Mouse (Mus musculus) ES-Bruce4 (cell line): ENCODE measurements around the gene Btbd16. TPM values are rescaled to one million over a fixed set of nuclear protein-coding genes. Genes with fewer than 3 reads are reported as not detected.

Experiments
- H3K27ac ChIP-seq: 2 replicates; pipeline ENCODE4 v1.5.1; 2012; ENCODE audit warnings: low read length, inconsistent platforms; ENCODE audit not compliant: insufficient read depth
- H3K27me3 ChIP-seq: 2 replicates; pipeline ENCODE4 v1.6.1; 2012; ENCODE audit warnings: mild to moderate bottlenecking, low read length, inconsistent platforms; ENCODE audit not compliant: control insufficient read depth, poor library complexity, insufficient read depth, severe bottlenecking
- H3K36me3 ChIP-seq: 2 replicates; pipeline ENCODE4 v1.6.1; 2012; ENCODE audit warnings: inconsistent platforms, mild to moderate bottlenecking, low read length, moderate library complexity; ENCODE audit not compliant: control insufficient read depth, poor library complexity, insufficient read depth, severe bottlenecking
- H3K4me1 ChIP-seq: one replicate; pipeline ENCODE4 v1.8.1; 2011; ENCODE audit warnings: low read length; ENCODE audit not compliant: control insufficient read depth, insufficient read depth
- H3K4me3 ChIP-seq: 2 replicates; pipeline ENCODE4 v1.5.1; 2011; ENCODE audit warnings: low read depth, mild to moderate bottlenecking, low read length
- H3K9ac ChIP-seq: 2 replicates; pipeline ENCODE4 v1.6.1; 2012; ENCODE audit warnings: low read depth, mild to moderate bottlenecking, inconsistent platforms; ENCODE audit not compliant: poor library complexity, severe bottlenecking
- H3K9me3 ChIP-seq: replicated peaks from 2 replicates; pipeline ENCODE4 v1.6.1; 2012; ENCODE audit warnings: mild to moderate bottlenecking, low read length, inconsistent platforms; ENCODE audit not compliant: control insufficient read depth, poor library complexity, insufficient read depth, severe bottlenecking
- CTCF ChIP-seq: IDR thresholded peaks from one replicate; pipeline ENCODE4 v1.8.1; 2011; ENCODE audit warnings: low read depth, low read length
- EP300 ChIP-seq: IDR thresholded peaks from 2 replicates; pipeline ENCODE4 v1.6.1; 2011; ENCODE audit warnings: low read depth, low read length; ENCODE audit not compliant: insufficient read depth
- POLR2A ChIP-seq: IDR thresholded peaks from one replicate; pipeline ENCODE4 v1.8.1; 2011; ENCODE audit warnings: low read length; ENCODE audit not compliant: insufficient read depth
- polyA plus RNA-seq: library from polyadenylated mRNA; stranded (reverse); fragments of >200 nt; gene quantifications from 2 replicates; pipeline ENCODE4 v1.2.4, GENCODE M21; 2011; ENCODE audit warnings: low read depth; ENCODE audit not compliant: missing spikeins, insufficient read depth, insufficient read length

The Btbd16 gene
- polyA plus RNA-seq, 1 experiment = not detected

DNA sequence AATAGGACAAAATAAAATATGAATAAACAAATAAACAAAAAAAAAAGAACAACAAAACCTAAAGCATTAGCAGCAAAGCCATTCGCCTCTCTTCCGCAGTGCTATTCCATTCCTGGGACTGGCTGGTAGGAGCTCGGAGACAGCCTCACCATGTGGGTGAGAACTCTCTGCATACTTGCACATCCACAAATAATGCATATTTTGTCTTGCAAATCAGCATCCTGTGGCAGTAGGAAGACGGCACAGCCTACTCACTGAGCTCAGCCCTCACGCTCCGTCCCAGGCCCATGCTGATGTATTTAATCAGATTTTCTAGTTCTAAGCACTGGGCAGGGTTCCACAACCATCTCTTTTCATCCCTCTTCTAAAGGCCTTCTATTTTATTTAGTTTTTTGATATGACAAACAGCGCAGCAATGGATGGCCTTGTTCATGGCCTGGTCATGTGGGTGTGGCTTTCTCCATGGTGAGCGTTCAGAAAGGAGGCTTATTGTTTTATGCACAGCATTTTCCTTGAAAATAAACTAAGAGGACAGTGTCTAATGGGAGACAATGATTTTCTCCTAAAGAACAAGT, 29.5 kb downstream of the Btbd16 start:
- Histone ChIP-seq H3K27me3 (no peaks in the 10 kb centered on the region), H3K27ac (no peak overlapping the region), H3K36me3 (no peaks in the 10 kb centered on the region), H3K4me3 (no peak overlapping the region), H3K9ac (no peak overlapping the region), H3K9me3 (no peaks in the 10 kb centered on the region), H3K4me1 (no peaks in the 10 kb centered on the region)
- TF ChIP-seq EP300 = no peak
- no peak for TF ChIP-seq POLR2A
- no peak for TF ChIP-seq CTCF

DNA sequence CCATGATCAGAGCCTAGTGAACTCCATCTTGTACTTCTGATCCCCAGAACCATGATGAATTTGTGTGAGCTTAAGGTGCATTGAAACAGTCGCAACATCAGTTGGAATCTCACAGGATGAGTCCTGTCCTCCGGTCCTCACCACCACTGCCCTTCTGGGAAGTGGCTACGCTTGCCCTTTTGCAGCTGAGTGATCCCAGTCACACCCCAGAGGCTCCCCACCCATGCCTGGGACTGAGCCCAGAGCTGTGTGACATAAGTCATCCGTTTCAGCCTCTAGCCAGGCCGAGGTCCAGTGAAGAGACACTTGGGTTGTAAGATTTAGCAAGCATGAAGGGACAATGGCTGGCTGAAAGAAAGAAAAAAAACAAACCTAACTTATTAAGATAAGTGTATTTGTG, 31.1 kb downstream of the Btbd16 start:
- no peaks in the 10 kb centered on the region for H3K4me1 ChIP-seq
- H3K36me3 ChIP-seq = no peaks in the 10 kb centered on the region
- H3K27ac ChIP-seq = no peak overlapping the region
- no peak overlapping the region for H3K4me3 ChIP-seq
- H3K9me3 ChIP-seq = no peaks in the 10 kb centered on the region
- H3K27me3 ChIP-seq = no peaks in the 10 kb centered on the region
- no peak overlapping the region for H3K9ac ChIP-seq
- TF ChIP-seq EP300 = no peak
- TF ChIP-seq POLR2A = no peak
- TF ChIP-seq CTCF = no peak

DNA sequence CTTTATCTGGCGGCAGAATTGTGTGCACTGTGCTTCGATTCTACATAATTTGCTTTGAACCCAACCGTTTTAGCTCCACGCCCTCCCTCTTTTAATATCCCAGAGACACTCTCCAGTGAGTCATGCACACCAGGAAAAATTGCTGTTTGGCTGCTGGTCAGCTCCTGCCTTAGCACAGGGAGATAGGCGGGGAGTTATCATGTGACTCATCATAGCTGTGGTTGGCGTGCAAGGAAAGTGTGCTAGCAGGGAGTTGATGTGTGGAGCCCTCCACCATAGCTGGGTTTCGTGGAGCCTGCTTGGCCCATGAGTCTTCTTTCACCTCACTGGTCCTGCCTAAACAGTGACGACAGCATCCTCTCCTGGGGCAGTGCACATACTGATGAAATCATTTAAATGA, 33.9 kb downstream of the Btbd16 start:
- no peak overlapping the region for H3K27ac ChIP-seq
- H3K9ac ChIP-seq = no peak overlapping the region
- TF ChIP-seq CTCF = no peak
- no peak for TF ChIP-seq EP300
- TF ChIP-seq POLR2A = no peak
- no peaks in the 10 kb centered on the region for H3K9me3 ChIP-seq
- no peaks in the 10 kb centered on the region for H3K27me3 ChIP-seq
- peaks cover 2% of the 10 kb centered on the region for H3K4me1 ChIP-seq
- no peak overlapping the region for H3K4me3 ChIP-seq
- no peaks in the 10 kb centered on the region for H3K36me3 ChIP-seq

DNA sequence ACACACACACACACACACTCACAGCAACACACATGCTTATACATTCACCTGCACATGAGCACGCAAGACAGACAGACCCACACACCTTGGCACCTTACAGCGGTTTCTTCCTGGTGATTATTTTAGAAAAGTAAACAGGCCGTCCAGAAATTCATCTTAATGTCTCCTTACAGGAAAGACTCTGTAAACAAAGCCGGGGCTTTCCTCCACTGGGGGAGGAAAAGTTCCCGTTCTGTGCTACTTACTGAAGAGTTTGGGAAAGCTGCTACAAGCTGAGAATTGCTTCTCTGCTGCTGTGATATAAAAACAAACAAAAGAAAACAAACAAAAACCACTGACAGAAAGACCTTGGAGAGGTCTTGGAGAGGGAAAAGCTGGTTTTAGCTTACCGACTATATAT, 34.8 kb downstream of the Btbd16 start:
- Histone ChIP-seq H3K27ac (no peak overlapping the region), H3K9me3 (no peaks in the 10 kb centered on the region), H3K9ac (no peak overlapping the region), H3K36me3 (no peaks in the 10 kb centered on the region), H3K27me3 (no peaks in the 10 kb centered on the region), H3K4me3 (no peak overlapping the region), H3K4me1 (peaks cover 3% of the 10 kb centered on the region)
- TF ChIP-seq CTCF (no peak), POLR2A (no peak)

DNA sequence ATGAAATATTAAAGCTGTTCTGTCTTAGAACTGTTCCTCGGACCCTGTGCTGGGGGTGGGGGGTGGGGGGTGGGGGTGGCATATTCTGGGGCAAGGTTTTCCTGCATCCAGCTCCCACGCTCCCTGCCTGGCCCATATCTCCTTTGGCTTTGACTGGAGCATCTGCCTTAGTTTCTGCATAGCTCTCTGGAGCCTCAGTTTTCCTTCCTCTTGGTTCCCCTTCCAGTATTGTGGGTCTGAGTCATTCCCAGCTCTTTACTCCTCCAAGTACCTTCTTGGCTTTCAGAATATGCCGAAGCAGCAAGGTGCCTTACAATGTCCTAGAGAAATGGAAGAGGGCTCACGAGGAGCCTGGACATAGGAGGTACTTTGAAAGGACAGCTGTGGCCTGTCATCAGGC, 36.4 kb downstream of the Btbd16 start:
- Histone ChIP-seq H3K36me3 (no peaks in the 10 kb centered on the region), H3K27me3 (no peaks in the 10 kb centered on the region), H3K27ac (no peak overlapping the region), H3K4me1 (peaks cover 3% of the 10 kb centered on the region), H3K4me3 (no peak overlapping the region), H3K9ac (no peak overlapping the region), H3K9me3 (no peaks in the 10 kb centered on the region)
- no peak for TF ChIP-seq EP300
- no peak for TF ChIP-seq CTCF
- no peak for TF ChIP-seq POLR2A

DNA sequence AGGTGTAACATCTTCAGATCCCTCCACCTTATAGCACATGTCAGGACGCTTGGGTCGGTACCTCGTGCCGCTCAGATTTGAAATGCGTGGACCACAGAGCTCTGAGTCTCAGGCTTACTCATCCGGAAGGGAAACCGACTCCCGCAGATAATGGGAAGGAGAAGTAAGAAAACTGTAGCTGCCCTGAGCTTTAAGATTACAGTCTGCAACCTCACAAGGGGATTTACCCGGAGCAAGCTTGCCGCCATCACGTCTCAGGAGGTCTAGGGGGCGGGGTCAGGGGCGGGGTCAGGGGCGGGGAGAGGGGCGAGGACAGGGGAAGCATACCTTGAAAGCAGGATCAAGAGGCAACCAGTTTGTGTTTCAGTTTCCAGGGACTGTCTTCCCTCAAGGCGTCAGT, 38.5 kb downstream of the Btbd16 start:
- no peak for TF ChIP-seq EP300
- no peak for TF ChIP-seq POLR2A
- TF ChIP-seq CTCF = no peak
- peak overlapping the region; percentile 55 for H3K4me3 ChIP-seq
- H3K9ac ChIP-seq = no peak overlapping the region

More for the DNA sequence above, 38.5 kb downstream of the Btbd16 start:
- Histone ChIP-seq H3K27ac (no peak overlapping the region), H3K27me3 (no peaks in the 10 kb centered on the region), H3K4me1 (peaks cover 3% of the 10 kb centered on the region), H3K9me3 (no peaks in the 10 kb centered on the region), H3K36me3 (no peaks in the 10 kb centered on the region)
